Comparison of ENCODE assay signal across 9 mouse cellular contexts in genomic region chr17:90892327-90893259, GRCm38 (mm10).
A peak's percentile ranks its signal among the peaks of the same experiment; 100 is the strongest.
DNase-seq lines count a peak whose midpoint lies in the region; ATAC-seq and TF ChIP-seq lines count a peak whose summit lies in the region.
"Had no signal": no experiment of that assay in that cellular context is flagged by ENCODE, and none has a peak within 500 bp of the region (broad histone marks: within the 10 kb centered on the region; RNA-seq: fewer than 3 reads in every experiment).

No protein-coding gene starts in this region.

- TF ChIP-seq CTCF in layer of hippocampus, adult 2 months (conservative IDR thresholded peaks at IDR 0.05): no peak

- peak; percentile 31 for DNase-seq in heart, adult 8-10 months (ENCODE audit: low spot score)
- DNase-seq in embryonic facial prominence, embryonic 14.5 days (ENCODE audit: low spot score): peak; percentile 78
- peak; percentile 45 to 86 for DNase-seq in layer of hippocampus, adult 2 months (ENCODE audit: low spot score in 2 of 2)
- DNase-seq in urinary bladder, adult 18-20 months (ENCODE audit: low spot score in 2 of 2): no peak
- no peak for DNase-seq in urinary bladder, adult 2 months (ENCODE audit: low spot score)
- DNase-seq in kidney, postnatal 25 days: no peak

- H3K36me3 ChIP-seq in heart, embryonic 12.5 days: no peaks in the 10 kb centered on the region
- no peaks in the 10 kb centered on the region for H3K36me3 ChIP-seq in embryonic facial prominence, embryonic 14.5 days (ENCODE audit: control insufficient read depth, insufficient read depth, low read length)
- H3K36me3 ChIP-seq in midbrain, embryonic 15.5 days (replicated peaks): no peaks in the 10 kb centered on the region
- H3K36me3 ChIP-seq: embryonic facial prominence, embryonic 12.5 days had no signal

- H3K9me3 ChIP-seq in heart, embryonic 12.5 days (replicated peaks): no peaks in the 10 kb centered on the region
- H3K9me3 ChIP-seq in embryonic facial prominence, embryonic 14.5 days (ENCODE audit: control insufficient read depth, low read length): no peaks in the 10 kb centered on the region
- H3K9me3 ChIP-seq in midbrain, embryonic 15.5 days: no peaks in the 10 kb centered on the region
- H3K9me3 ChIP-seq: embryonic facial prominence, embryonic 12.5 days had no signal

- no peak overlapping the region for H3K4me2 ChIP-seq in heart, embryonic 12.5 days
- H3K4me2 ChIP-seq in embryonic facial prominence, embryonic 14.5 days (ENCODE audit: low read depth, low read length): no peak overlapping the region
- no peak overlapping the region for H3K4me2 ChIP-seq in midbrain, embryonic 15.5 days
- H3K4me2 ChIP-seq: embryonic facial prominence, embryonic 12.5 days had no signal

- no peak for ATAC-seq in heart, embryonic 12.5 days (ENCODE audit: insufficient number of reproducible peaks, low FRiP score)
- ATAC-seq in embryonic facial prominence, embryonic 14.5 days (ENCODE audit: low read depth): peak; percentile 86
- ATAC-seq in midbrain, embryonic 15.5 days (replicated peaks): peak; percentile 83

- no peak overlapping the region for H3K4me3 ChIP-seq in heart, embryonic 12.5 days
- H3K4me3 ChIP-seq in embryonic facial prominence, embryonic 14.5 days (ENCODE audit: low read depth, low read length): no peak overlapping the region
- H3K4me3 ChIP-seq in layer of hippocampus, adult 2 months: no peak overlapping the region
- H3K4me3 ChIP-seq in midbrain, embryonic 15.5 days: no peak overlapping the region
- H3K4me3 ChIP-seq: embryonic facial prominence, embryonic 12.5 days had no signal

- H3K27ac ChIP-seq in heart, embryonic 12.5 days (ENCODE audit: poor library complexity, severe bottlenecking): no peak overlapping the region
- no peak overlapping the region; the same call in 1 of the 2 replicates for H3K27ac ChIP-seq in embryonic facial prominence, embryonic 14.5 days (replicated peaks; ENCODE audit: low read depth, low read length)
- H3K27ac ChIP-seq in layer of hippocampus, adult 2 months: peak overlapping the region; percentile 90
- H3K27ac ChIP-seq in midbrain, embryonic 15.5 days: peak overlapping the region; percentile 60
- H3K27ac ChIP-seq: embryonic facial prominence, embryonic 12.5 days had no signal

- H3K27me3 ChIP-seq in heart, embryonic 12.5 days (replicated peaks): no peaks in the 10 kb centered on the region
- no peaks in the 10 kb centered on the region for H3K27me3 ChIP-seq in embryonic facial prominence, embryonic 14.5 days (replicated peaks; ENCODE audit: control insufficient read depth, insufficient read depth, low read length)
- no peaks in the 10 kb centered on the region for H3K27me3 ChIP-seq in midbrain, embryonic 15.5 days (replicated peaks)
- H3K27me3 ChIP-seq: embryonic facial prominence, embryonic 12.5 days had no signal

- no peaks in the 10 kb centered on the region for H3K4me1 ChIP-seq in heart, embryonic 12.5 days (replicated peaks)
- no peaks in the 10 kb centered on the region for H3K4me1 ChIP-seq in embryonic facial prominence, embryonic 14.5 days (ENCODE audit: control insufficient read depth, insufficient read depth, low read length)
- peaks cover 9% of the 10 kb centered on the region; the same call in 1 of the 2 replicates for H3K4me1 ChIP-seq in midbrain, embryonic 15.5 days
- H3K4me1 ChIP-seq: embryonic facial prominence, embryonic 12.5 days had no signal

- no peak overlapping the region for H3K9ac ChIP-seq in heart, embryonic 12.5 days
- no peak overlapping the region for H3K9ac ChIP-seq in embryonic facial prominence, embryonic 14.5 days (ENCODE audit: low read depth, low read length)
- no peak overlapping the region for H3K9ac ChIP-seq in midbrain, embryonic 15.5 days
- H3K9ac ChIP-seq: embryonic facial prominence, embryonic 12.5 days had no signal

- 60% methylated on average over 4 of the region's 4 CpGs for WGBS in heart, embryonic 12.5 days
- WGBS in embryonic facial prominence, embryonic 14.5 days: 47% methylated on average over 4 of the region's 4 CpGs
- 45% methylated on average over 4 of the region's 4 CpGs for WGBS in midbrain, embryonic 15.5 days

Comparison
In these comparisons a context has a peak if more than half of its experiments do, and no peak if none do; other contexts are left out.
1. DNase-seq: peak in heart, adult 8-10 months (single experiment), embryonic facial prominence, embryonic 14.5 days (single experiment) and layer of hippocampus, adult 2 months (2 of 2); none in urinary bladder, adult 18-20 months (0 of 2), urinary bladder, adult 2 months (single experiment) and kidney, postnatal 25 days (0 of 2).
2. H3K27ac ChIP-seq: peak in layer of hippocampus, adult 2 months (single experiment) and midbrain, embryonic 15.5 days (single experiment); none in heart, embryonic 12.5 days (single experiment) and embryonic facial prominence, embryonic 14.5 days (single experiment).